Mouse (Mus musculus) kidney, embryonic 14.5 days (tissue): ENCODE results near the gene Rln3. TPM values are rescaled to one million over a fixed set of nuclear protein-coding genes. Genes with fewer than 3 reads are reported as not detected.
"Not testable (repeated sequence)": the region's sequence is repeated elsewhere in the genome, so short reads cannot be mapped to it uniquely, and the experiment has no call there.

ENCODE experiments used
- ATAC-seq: fragments of 200-750 bp; cut with Nextera tagmentation; 2 replicates; pipeline ENCODE4 v1.8.0; 2017; ENCODE audit warnings: moderate number of reproducible peaks, mild to moderate bottlenecking, moderate TSS enrichment, moderate library complexity; ENCODE audit not compliant: low FRiP score, low TSS enrichment
- H3K27ac ChIP-seq: fragments of 300-500 bp; sonication (generic); 2 replicates; pipeline ENCODE4 v1.5.1; 2014; ENCODE audit warnings: low read depth, mild to moderate bottlenecking, low read length, moderate library complexity, mixed read lengths
- H3K27me3 ChIP-seq: fragments of 300-500 bp; sonication (generic); 2 replicates; pipeline ENCODE4 v1.6.1; 2014; ENCODE audit warnings: mild to moderate bottlenecking, low read length; ENCODE audit not compliant: control insufficient read depth, insufficient read depth
- H3K36me3 ChIP-seq: fragments of 300-500 bp; sonication (generic); 2 replicates; pipeline ENCODE4 v1.6.1; 2014; ENCODE audit warnings: low read length, mixed read lengths; ENCODE audit not compliant: control insufficient read depth, insufficient read depth
- H3K4me1 ChIP-seq: fragments of 300-500 bp; sonication (generic); 2 replicates; pipeline ENCODE4 v1.6.1; 2014; ENCODE audit warnings: low read length, mixed read lengths; ENCODE audit not compliant: control insufficient read depth, insufficient read depth
- H3K4me2 ChIP-seq: fragments of 300-500 bp; sonication (generic); replicated peaks from 2 replicates; pipeline ENCODE4 v1.6.1; 2014; ENCODE audit warnings: low read depth, mild to moderate bottlenecking, low read length
- H3K4me3 ChIP-seq: fragments of 300-500 bp; sonication (generic); 2 replicates; pipeline ENCODE4 v1.5.1; 2014; ENCODE audit warnings: mild to moderate bottlenecking, low read length
- H3K9ac ChIP-seq: fragments of 300-500 bp; sonication (generic); 2 replicates; pipeline ENCODE4 v1.6.1; 2014; ENCODE audit warnings: low read depth, mild to moderate bottlenecking, low read length, moderate library complexity
- H3K9me3 ChIP-seq: fragments of 300-500 bp; sonication (generic); 2 replicates; pipeline ENCODE4 v1.6.1; 2016; ENCODE audit warnings: low read length; ENCODE audit not compliant: control insufficient read depth
- WGBS: fragments of 180-500 bp; shearing (Covaris S2); extraction: QIAGEN DNeasy Blood & Tissue Kit; methylation state at CpG from one replicate; pipeline ENCODE4 v1.1.7; 2014; 5-methylcytosine and 5-hydroxymethylcytosine counted together
- polyA plus RNA-seq: library from polyadenylated mRNA; unstranded; fragments of >200 nt; fragmentation: Nextera tagmentation; extraction: Ambion mirVana; gene quantifications from 2 replicates; pipeline ENCODE4 v1.2.1, GENCODE M21; 2014

Rln3 gene
- polyA plus RNA-seq, 1 experiment from 2014 or later = not detected

DNA sequence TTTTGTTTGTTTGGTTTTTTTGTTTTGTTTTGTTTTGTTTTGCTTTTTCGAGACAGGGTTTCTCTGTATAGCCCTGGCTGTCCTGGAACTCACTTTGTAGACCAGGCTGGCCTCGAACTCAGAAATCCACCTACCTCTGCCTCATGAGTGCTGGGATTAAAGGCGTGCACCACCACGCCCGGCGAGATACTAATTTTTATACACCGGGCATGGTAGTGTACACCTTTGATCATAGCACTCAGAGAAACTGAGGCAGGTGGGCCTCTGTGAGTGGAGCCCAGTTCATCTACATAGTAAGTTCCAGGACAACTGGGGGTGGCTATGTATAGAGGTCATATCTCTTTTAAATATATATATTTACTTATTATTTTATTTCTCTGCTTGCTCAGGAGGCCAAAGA, 39.3 kb downstream of the Rln3 start:
- not testable (repeated sequence) for H3K36me3 ChIP-seq, H3K9ac ChIP-seq, H3K4me2 ChIP-seq, H3K27ac ChIP-seq, H3K4me3 ChIP-seq, ATAC-seq, H3K9me3 ChIP-seq, H3K27me3 ChIP-seq
- WGBS = 94% methylated on average over 7 of the region's 7 CpGs
- H3K4me1 ChIP-seq = peaks cover 12% of the 10 kb centered on the region; the same call in 1 of the 2 replicates

- H3K27me3 ChIP-seq = no peaks in the 10 kb centered on the region; the same call in 1 of the 2 replicates
Observed at GRCm38 (mm10) chr8:84004533-84005201, 40.1 kb downstream of the Rln3 start.

DNA sequence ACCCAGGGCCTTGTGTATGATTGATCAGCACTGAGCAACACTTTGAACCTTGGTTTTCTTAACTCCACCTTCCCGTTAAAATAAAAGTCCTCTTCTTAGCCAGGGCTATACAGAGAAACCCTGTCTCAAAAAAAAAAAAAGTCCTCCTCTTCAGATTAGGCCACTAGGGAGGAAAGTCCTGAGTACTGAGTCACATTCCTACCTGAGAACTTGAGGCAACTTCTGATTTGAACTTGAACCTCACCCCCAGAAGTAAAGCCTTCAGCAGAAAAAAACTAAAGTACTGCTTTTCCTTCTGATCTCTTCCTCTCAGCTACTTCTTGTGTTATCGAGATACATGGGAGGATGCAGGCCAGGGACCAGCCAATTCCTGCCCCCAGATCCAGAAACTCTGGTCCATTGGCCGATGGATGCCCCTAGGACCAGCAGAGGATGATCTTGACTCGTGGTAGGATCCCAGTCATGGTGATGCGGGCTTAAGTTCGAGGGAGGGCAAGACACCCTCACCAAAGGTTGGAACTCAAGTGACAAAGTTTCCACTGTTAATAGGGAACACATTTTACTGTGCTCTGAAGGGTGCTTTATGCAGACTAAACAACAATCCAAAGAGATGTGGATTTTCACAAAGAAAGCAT, 41.1 kb downstream of the Rln3 start:
- peaks cover 20% of the 10 kb centered on the region for H3K4me1 ChIP-seq
- no peak overlapping the region for H3K27ac ChIP-seq
- no peaks in the 10 kb centered on the region; the same call in 1 of the 2 replicates for H3K27me3 ChIP-seq
- no peak for ATAC-seq
- H3K4me3 ChIP-seq = peak overlapping the region; percentile 56; the same call in 1 of the 2 replicates
- H3K36me3 ChIP-seq = peaks cover 22% of the 10 kb centered on the region
- H3K9me3 ChIP-seq = no peaks in the 10 kb centered on the region
- peak overlapping the region; percentile 81 for H3K4me2 ChIP-seq
- H3K9ac ChIP-seq = peak overlapping the region; percentile 68; the same call in 1 of the 2 replicates
- 66% methylated on average over 6 of the region's 6 CpGs for WGBS

More at GRCm38 (mm10) chr8:84004533-84005201, 40.1 kb downstream of the Rln3 start:
- Histone ChIP-seq H3K4me2 (peak overlapping the region; percentile 81), H3K9ac (peak overlapping the region; percentile 68), H3K36me3 (peaks cover 15% of the 10 kb centered on the region), H3K27ac (peak overlapping the region; percentile 76), H3K4me1 (peaks cover 11% of the 10 kb centered on the region), H3K4me3 (peak overlapping the region; percentile 56), H3K9me3 (no peaks in the 10 kb centered on the region)
- peak; percentile 84 for ATAC-seq
- under 1% methylated on average over 30 of the region's 30 CpGs for WGBS

DNA sequence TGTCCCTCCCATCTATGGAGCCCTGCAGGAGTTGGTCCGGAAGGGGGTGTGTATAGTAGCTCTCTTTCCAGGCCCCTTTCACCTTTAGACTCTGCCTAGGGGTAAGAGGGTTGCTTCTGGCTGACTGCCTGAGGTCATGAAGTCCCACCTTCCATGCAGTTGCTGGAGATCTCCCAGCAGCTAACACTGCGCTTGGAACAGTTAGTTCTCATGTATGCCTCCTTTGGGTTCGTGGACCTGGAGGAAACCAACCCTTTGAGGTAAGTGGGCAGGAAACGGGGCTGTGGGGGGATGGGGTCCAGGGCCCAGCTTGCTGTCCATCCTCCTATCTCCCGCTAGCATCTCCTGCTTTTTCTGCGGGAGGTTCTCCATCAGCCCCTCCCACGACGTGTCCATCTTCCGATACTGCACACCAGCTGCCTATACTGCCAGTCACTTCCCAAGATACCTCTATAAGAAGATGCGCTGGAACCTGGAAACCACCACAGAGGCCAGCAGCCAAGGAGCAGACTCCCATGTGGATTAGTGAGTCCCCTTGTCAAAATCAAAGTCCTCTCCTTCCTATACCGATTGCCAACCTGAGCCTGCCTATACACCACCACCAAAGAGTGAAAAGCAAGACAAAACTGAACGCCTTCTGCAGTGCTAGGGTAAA, 41.7 kb downstream of the Rln3 start:
- no peak for ATAC-seq
- no peaks in the 10 kb centered on the region for H3K9me3 ChIP-seq
- no peaks in the 10 kb centered on the region; the same call in 1 of the 2 replicates for H3K27me3 ChIP-seq
- H3K27ac ChIP-seq = no peak overlapping the region
- H3K4me3 ChIP-seq = no peak overlapping the region
- 65% methylated on average over 12 of the region's 12 CpGs for WGBS
- peaks cover 22% of the 10 kb centered on the region for H3K36me3 ChIP-seq
- H3K9ac ChIP-seq = no peak overlapping the region
- H3K4me1 ChIP-seq = peaks cover 21% of the 10 kb centered on the region
- H3K4me2 ChIP-seq = no peak overlapping the region

DNA sequence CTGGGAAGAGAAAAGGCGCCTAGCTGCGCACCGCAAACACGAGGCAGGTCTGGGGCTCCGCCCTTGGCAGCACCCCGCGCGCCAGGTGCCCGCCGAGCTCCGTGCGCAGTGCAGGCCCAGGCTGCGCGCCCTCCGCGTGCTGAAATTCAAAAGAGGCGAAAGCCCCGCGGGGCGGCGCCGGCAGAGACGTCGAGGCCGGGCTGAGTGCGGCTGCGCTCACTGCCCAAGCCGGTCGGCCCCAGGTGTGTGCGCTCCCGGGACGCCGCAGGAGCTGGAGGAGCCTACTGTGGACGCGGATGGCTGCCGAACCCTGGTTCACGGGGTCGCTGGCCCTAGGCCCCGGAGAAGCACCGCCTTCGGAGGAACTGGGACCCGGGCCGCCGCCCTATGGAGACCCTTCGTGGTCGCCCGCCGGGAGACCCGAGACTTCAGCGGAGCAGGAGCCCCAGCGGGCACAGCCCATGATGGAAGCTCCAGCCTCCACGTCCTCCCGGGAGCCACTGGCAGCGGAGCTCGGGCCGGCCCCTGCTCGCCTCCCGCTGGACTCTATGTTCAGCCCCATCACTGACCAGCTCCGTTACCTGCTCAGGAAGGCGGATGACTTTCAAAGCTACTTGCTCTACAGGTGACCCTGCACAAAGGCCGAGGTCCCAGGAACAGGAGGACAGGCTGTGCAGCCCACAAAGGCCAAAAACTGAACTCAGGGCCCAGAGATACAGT, 43.4 kb downstream of the Rln3 start, which contains the start of gene 1700067K01Rik:
TSS of gene 1700067K01Rik (plus strand) at position 222 of the 720 bp plus-strand sequence.
- Histone ChIP-seq H3K9ac (peak within 1 kb of the TSS; percentile 15; the same call in 1 of the 2 replicates), H3K9me3 (no peaks in the 10 kb centered on the region), H3K4me2 (peak within 1 kb of the TSS; percentile 12; the same call in 1 of the 2 replicates), H3K27ac (no peak within 1 kb of the TSS), H3K4me3 (no peak within 1 kb of the TSS), H3K36me3 (peaks cover 22% of the 10 kb centered on the region), H3K4me1 (peaks cover 21% of the 10 kb centered on the region), H3K27me3 (no peaks in the 10 kb centered on the region; the same call in 1 of the 2 replicates)
- ATAC-seq = no peak
- 29% methylated on average over 61 of the region's 61 CpGs for WGBS

- Histone ChIP-seq H3K4me1 (peaks cover 25% of the 10 kb centered on the region), H3K27ac (no peak overlapping the region), H3K4me2 (no peak overlapping the region), H3K4me3 (no peak overlapping the region; the same call in none of the 2 replicates), H3K36me3 (peaks cover 22% of the 10 kb centered on the region), H3K9ac (no peak overlapping the region), H3K27me3 (no peaks in the 10 kb centered on the region; the same call in 1 of the 2 replicates), H3K9me3 (no peaks in the 10 kb centered on the region)
- 87% methylated on average over 2 of the region's 2 CpGs for WGBS
- ATAC-seq = no peak
Observed at GRCm38 (mm10) chr8:83999825-84000224, 45.0 kb downstream of the Rln3 start.

DNA sequence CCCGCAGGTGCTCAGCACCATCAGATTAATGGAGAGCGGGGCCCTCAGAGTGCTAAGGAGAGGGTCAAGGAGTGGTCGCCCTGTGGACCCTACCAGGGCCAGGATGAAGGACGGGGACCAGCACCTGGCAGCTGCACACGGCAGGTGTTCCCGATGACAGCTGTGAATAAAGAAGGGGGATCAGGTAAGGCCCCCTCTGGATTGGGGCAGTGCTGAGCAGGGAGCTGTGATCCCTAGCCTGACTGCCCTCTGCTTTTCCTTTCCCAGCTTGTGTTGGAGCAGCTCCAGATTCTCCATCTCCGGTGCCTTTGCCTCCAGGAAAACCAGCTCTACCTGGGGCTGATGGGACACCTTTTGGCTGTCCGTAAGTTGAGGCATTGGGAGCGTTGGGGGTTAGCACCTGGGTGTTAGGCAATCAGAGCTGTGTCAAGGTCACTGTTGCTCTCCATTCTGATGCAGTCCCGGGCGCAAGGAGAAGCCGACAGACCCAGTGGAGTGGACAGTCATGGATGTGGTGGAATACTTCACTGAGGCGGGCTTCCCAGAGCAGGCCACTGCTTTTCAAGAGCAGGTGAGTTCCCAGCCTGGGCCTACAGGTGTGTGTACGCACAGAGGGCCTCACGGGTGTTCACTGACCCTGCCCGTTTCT, 45.6 kb downstream of the Rln3 start:
- peak overlapping the region; percentile 81 for H3K4me3 ChIP-seq
- peaks cover 27% of the 10 kb centered on the region for H3K36me3 ChIP-seq
- no peaks in the 10 kb centered on the region for H3K9me3 ChIP-seq
- H3K27ac ChIP-seq = no peak overlapping the region
- 59% methylated on average over 16 of the region's 16 CpGs for WGBS
- H3K4me2 ChIP-seq = peak overlapping the region; percentile 84
- peaks cover 22% of the 10 kb centered on the region for H3K4me1 ChIP-seq
- ATAC-seq = no peak
- H3K27me3 ChIP-seq = no peaks in the 10 kb centered on the region; the same call in 1 of the 2 replicates
- peak overlapping the region; percentile 92; the same call in 1 of the 2 replicates for H3K9ac ChIP-seq
